31 mouse cellular contexts compared by ENCODE assay signal in genomic region chr5:112391002-112391401, GRCm38 (mm10). TPM values are rescaled to one million over a fixed set of nuclear protein-coding genes. Genes with fewer than 3 reads are reported as not detected.
DNase-seq lines count a peak whose midpoint lies in the region; ATAC-seq and TF ChIP-seq lines count a peak whose summit lies in the region.
"Had no signal": no experiment of that assay in that cellular context is flagged by ENCODE, and none has a peak within 500 bp of the region (broad histone marks: within the 10 kb centered on the region; RNA-seq: fewer than 3 reads in every experiment).

No protein-coding gene starts in this region.

- no peak for TF ChIP-seq EP300 in ES-Bruce4 (IDR thresholded peaks at IDR 0.05; ENCODE audit: insufficient read depth, low read depth, low read length)

- 0 out of 2 replicates have a peak overlapping the region, but pooled peaks have one; percentile 4 for H3K4me2 ChIP-seq in hindbrain, embryonic 13.5 days
- H3K4me2 ChIP-seq in hindbrain, embryonic 12.5 days (replicated peaks) = no peak overlapping the region
- H3K4me2 ChIP-seq in midbrain, embryonic 13.5 days (replicated peaks) = peak overlapping the region; percentile 27
- H3K4me2 ChIP-seq in midbrain, embryonic 14.5 days (ENCODE audit: low read length) = no peak overlapping the region; the same call in 1 of the 2 replicates
- peak overlapping the region; percentile 21; the same call in 1 of the 2 replicates for H3K4me2 ChIP-seq in midbrain, embryonic 15.5 days
- H3K4me2 ChIP-seq: limb, embryonic 12.5 days; liver, embryonic 11.5 days had no signal

- H3K4me1 ChIP-seq in hindbrain, embryonic 13.5 days (replicated peaks) = peaks cover 70% of the 10 kb centered on the region
- peaks cover 39% of the 10 kb centered on the region for H3K4me1 ChIP-seq in hindbrain, embryonic 12.5 days
- peaks cover 66% of the 10 kb centered on the region for H3K4me1 ChIP-seq in midbrain, embryonic 13.5 days (replicated peaks)
- H3K4me1 ChIP-seq in midbrain, embryonic 14.5 days (ENCODE audit: control insufficient read depth, insufficient read depth, low read length) = peaks cover 39% of the 10 kb centered on the region
- no peaks in the 10 kb centered on the region for H3K4me1 ChIP-seq in ES-Bruce4 (ENCODE audit: control insufficient read depth, insufficient read depth, low read length)
- H3K4me1 ChIP-seq in midbrain, embryonic 15.5 days = peaks cover 61% of the 10 kb centered on the region

- H3K4me3 ChIP-seq in hindbrain, embryonic 13.5 days = no peak overlapping the region
- no peak overlapping the region for H3K4me3 ChIP-seq in hindbrain, embryonic 12.5 days
- H3K4me3 ChIP-seq in midbrain, embryonic 13.5 days (replicated peaks) = 0 out of 2 replicates have a peak overlapping the region, but pooled peaks have one; percentile 5
- H3K4me3 ChIP-seq in midbrain, embryonic 14.5 days (replicated peaks; ENCODE audit: low read depth, low read length) = no peak overlapping the region
- peak overlapping the region; percentile 26 for H3K4me3 ChIP-seq in ES-Bruce4 (ENCODE audit: low read depth, low read length)
- H3K4me3 ChIP-seq in midbrain, embryonic 15.5 days = no peak overlapping the region
- H3K4me3 ChIP-seq: embryonic facial prominence, embryonic 10.5 days; limb, embryonic 12.5 days; myocyte had no signal

- ATAC-seq in hindbrain, embryonic 13.5 days (ENCODE audit: low FRiP score) = no peak
- ATAC-seq in hindbrain, embryonic 12.5 days (ENCODE audit: low FRiP score) = no peak
- ATAC-seq in midbrain, embryonic 13.5 days = no peak
- ATAC-seq in midbrain, embryonic 14.5 days (ENCODE audit: low FRiP score, low TSS enrichment) = no peak
- ATAC-seq in midbrain, embryonic 15.5 days (replicated peaks) = no peak
- no peak for ATAC-seq in granulocyte monocyte progenitor cell, adult 5-6 weeks (replicated peaks; ENCODE audit: poor library complexity, severe bottlenecking)
- ATAC-seq: inflammation-experienced regulatory T-cells, adult 6 months; liver, postnatal 0 days; lung, postnatal 0 days had no signal

- no peaks in the 10 kb centered on the region for H3K9me3 ChIP-seq in hindbrain, embryonic 13.5 days
- no peaks in the 10 kb centered on the region for H3K9me3 ChIP-seq in hindbrain, embryonic 12.5 days (replicated peaks)
- H3K9me3 ChIP-seq in midbrain, embryonic 13.5 days = no peaks in the 10 kb centered on the region
- H3K9me3 ChIP-seq in midbrain, embryonic 14.5 days (ENCODE audit: control insufficient read depth, low read length) = no peaks in the 10 kb centered on the region
- H3K9me3 ChIP-seq in ES-Bruce4 (replicated peaks; ENCODE audit: control insufficient read depth, insufficient read depth, low read length, poor library complexity, severe bottlenecking) = no peaks in the 10 kb centered on the region
- H3K9me3 ChIP-seq in midbrain, embryonic 15.5 days = no peaks in the 10 kb centered on the region
- H3K9me3 ChIP-seq: embryonic facial prominence, embryonic 10.5 days; limb, embryonic 12.5 days had no signal

- TF ChIP-seq CTCF in ES-Bruce4 (IDR thresholded peaks at IDR 0.05; ENCODE audit: low read depth, low read length) = no peak

- no peak overlapping the region for H3K9ac ChIP-seq in hindbrain, embryonic 13.5 days
- H3K9ac ChIP-seq in hindbrain, embryonic 12.5 days = no peak overlapping the region
- H3K9ac ChIP-seq in midbrain, embryonic 13.5 days (replicated peaks) = no peak overlapping the region; the same call in 1 of the 2 replicates
- no peak overlapping the region for H3K9ac ChIP-seq in midbrain, embryonic 14.5 days (replicated peaks; ENCODE audit: low read length)
- H3K9ac ChIP-seq in ES-Bruce4 (ENCODE audit: low read depth, poor library complexity, severe bottlenecking) = no peak overlapping the region
- no peak overlapping the region for H3K9ac ChIP-seq in midbrain, embryonic 15.5 days
- H3K9ac ChIP-seq: limb, embryonic 12.5 days; liver, postnatal 0 days had no signal

- no peak for TF ChIP-seq POLR2A in ES-Bruce4 (IDR thresholded peaks at IDR 0.05; ENCODE audit: insufficient read depth, low read length)

- H3K27me3 ChIP-seq in hindbrain, embryonic 13.5 days = 0 out of 2 replicates have a peak, but pooled peaks cover 7% of the 10 kb centered on the region
- peaks cover 7% of the 10 kb centered on the region for H3K27me3 ChIP-seq in hindbrain, embryonic 12.5 days
- H3K27me3 ChIP-seq in midbrain, embryonic 13.5 days = no peaks in the 10 kb centered on the region
- H3K27me3 ChIP-seq in midbrain, embryonic 14.5 days (ENCODE audit: control insufficient read depth, insufficient read depth, low read length) = no peaks in the 10 kb centered on the region
- H3K27me3 ChIP-seq in ES-Bruce4 (ENCODE audit: control insufficient read depth, insufficient read depth, low read length, poor library complexity, severe bottlenecking) = no peaks in the 10 kb centered on the region
- H3K27me3 ChIP-seq in midbrain, embryonic 15.5 days (replicated peaks) = no peaks in the 10 kb centered on the region

- H3K36me3 ChIP-seq in hindbrain, embryonic 13.5 days = peaks cover 58% of the 10 kb centered on the region
- peaks cover 33% of the 10 kb centered on the region for H3K36me3 ChIP-seq in hindbrain, embryonic 12.5 days
- peaks cover 55% of the 10 kb centered on the region for H3K36me3 ChIP-seq in midbrain, embryonic 13.5 days
- H3K36me3 ChIP-seq in midbrain, embryonic 14.5 days (ENCODE audit: control insufficient read depth, insufficient read depth, low read length) = peaks cover 38% of the 10 kb centered on the region
- no peaks in the 10 kb centered on the region for H3K36me3 ChIP-seq in ES-Bruce4 (ENCODE audit: control insufficient read depth, insufficient read depth, low read length, poor library complexity, severe bottlenecking)
- H3K36me3 ChIP-seq in midbrain, embryonic 15.5 days (replicated peaks) = peaks cover 13% of the 10 kb centered on the region; the same call in 1 of the 2 replicates

- WGBS in hindbrain, embryonic 13.5 days = 64% methylated on average over 16 of the region's 16 CpGs
- WGBS in hindbrain, embryonic 12.5 days = 55% methylated on average over 16 of the region's 16 CpGs
- WGBS in midbrain, embryonic 13.5 days = 72% methylated on average over 16 of the region's 16 CpGs
- 63% methylated on average over 16 of the region's 16 CpGs for WGBS in midbrain, embryonic 14.5 days
- 65% methylated on average over 16 of the region's 16 CpGs for WGBS in midbrain, embryonic 15.5 days

- no peak overlapping the region for H3K27ac ChIP-seq in hindbrain, embryonic 13.5 days
- H3K27ac ChIP-seq in hindbrain, embryonic 12.5 days = no peak overlapping the region
- no peak overlapping the region for H3K27ac ChIP-seq in midbrain, embryonic 13.5 days
- H3K27ac ChIP-seq in midbrain, embryonic 14.5 days (replicated peaks; ENCODE audit: low read depth, low read length) = no peak overlapping the region
- H3K27ac ChIP-seq in ES-Bruce4 (ENCODE audit: insufficient read depth, low read length) = no peak overlapping the region
- H3K27ac ChIP-seq in midbrain, embryonic 15.5 days = no peak overlapping the region
- H3K27ac ChIP-seq: embryonic facial prominence, embryonic 10.5 days; kidney, postnatal 0 days; limb, embryonic 12.5 days; macrophage; stomach, postnatal 0 days had no signal

- no peak for DNase-seq in midbrain, embryonic 14.5 days
- no peak for DNase-seq in MN1 (ENCODE audit: low spot score)
- DNase-seq: heart, postnatal 4 days; kidney, adult 18-20 months; liver, postnatal 0 days; thymus, adult 2 months had no signal

RNA-seq across cellular contexts. Expression of gene Asphd2, which starts 3.7 kb away (rescaled TPM):
- 35.5 and 37.7 TPM in 2 replicates for polyA plus RNA-seq in hindbrain, embryonic 13.5 days (2015; fragmentation: Nextera tagmentation; extraction: Ambion mirVana)
- 60.7 and 66.1 TPM in 2 replicates for polyA plus RNA-seq in hindbrain, embryonic 12.5 days (2016; fragmentation: Nextera tagmentation; extraction: Ambion mirVana)
- 37.8 and 47.6 TPM in 2 replicates for polyA plus RNA-seq in midbrain, embryonic 13.5 days (2015; fragmentation: Nextera tagmentation; extraction: Ambion mirVana)
- 91.5 and 103 TPM in 2 replicates for polyA plus RNA-seq in midbrain, embryonic 14.5 days (2014; fragmentation: Nextera tagmentation; extraction: Ambion mirVana)
- 6.7 and 7.2 TPM in 2 replicates for polyA plus RNA-seq in ES-Bruce4 (2011; ENCODE audit: insufficient read depth, insufficient read length, low read depth, missing spikeins)
- 124 and 132 TPM in 2 replicates for polyA plus RNA-seq in midbrain, embryonic 15.5 days (2015; fragmentation: Nextera tagmentation; extraction: Ambion mirVana)
- total RNA-seq in granulocyte monocyte progenitor cell, adult 5-6 weeks (2014; fragmentation: Nextera tagmentation) = not detected in 2 replicates
- not detected in 2 replicates for total RNA-seq in granulocyte monocyte progenitor cell, adult 5-6 weeks (2017)
- total RNA-seq: CH12.LX had no signal
- polyA plus RNA-seq: inflammation-experienced regulatory T-cells, adult 6 months; macrophage had no signal

RNA-seq across cellular contexts. Expression of gene Gm6583, which starts 35.2 kb away (rescaled TPM):
- 0.17 and 0.34 TPM in 2 replicates for polyA plus RNA-seq in hindbrain, embryonic 13.5 days (2015; fragmentation: Nextera tagmentation; extraction: Ambion mirVana)
- 0.26 and 0.27 TPM in 2 replicates for polyA plus RNA-seq in hindbrain, embryonic 12.5 days (2016; fragmentation: Nextera tagmentation; extraction: Ambion mirVana)
- polyA plus RNA-seq in midbrain, embryonic 13.5 days (2015; fragmentation: Nextera tagmentation; extraction: Ambion mirVana) = 0.14 and 0.17 TPM in 2 replicates
- 0.12 and 0.26 TPM in 2 replicates for polyA plus RNA-seq in midbrain, embryonic 14.5 days (2014; fragmentation: Nextera tagmentation; extraction: Ambion mirVana)
- not detected in 2 replicates for polyA plus RNA-seq in ES-Bruce4 (2011; ENCODE audit: insufficient read depth, insufficient read length, low read depth, missing spikeins)
- polyA plus RNA-seq in midbrain, embryonic 15.5 days (2015; fragmentation: Nextera tagmentation; extraction: Ambion mirVana) = 0.14 and 0.39 TPM in 2 replicates
- not detected in 2 replicates for total RNA-seq in granulocyte monocyte progenitor cell, adult 5-6 weeks (2014; fragmentation: Nextera tagmentation)
- not detected in 2 replicates for total RNA-seq in granulocyte monocyte progenitor cell, adult 5-6 weeks (2017)
- total RNA-seq: adrenal gland, postnatal 14 days; CH12.LX; gastrocnemius, adult 18-20 months; gastrocnemius, postnatal 4 days; layer of hippocampus, postnatal 14 days; left cerebral cortex, postnatal 14 days had no signal
- polyA plus RNA-seq: large intestine, adult 2 months; thymus, adult 2 months; urinary bladder, adult 2 months had no signal

RNA-seq across cellular contexts. Expression of gene Hps4, which starts 48.1 kb away (rescaled TPM):
- 40.3 and 43.2 TPM in 2 replicates for polyA plus RNA-seq in hindbrain, embryonic 13.5 days (2015; fragmentation: Nextera tagmentation; extraction: Ambion mirVana)
- 35.4 and 37.1 TPM in 2 replicates for polyA plus RNA-seq in hindbrain, embryonic 12.5 days (2016; fragmentation: Nextera tagmentation; extraction: Ambion mirVana)
- polyA plus RNA-seq in midbrain, embryonic 13.5 days (2015; fragmentation: Nextera tagmentation; extraction: Ambion mirVana) = 42.6 and 43.5 TPM in 2 replicates
- 42.0 and 47.4 TPM in 2 replicates for polyA plus RNA-seq in midbrain, embryonic 14.5 days (2014; fragmentation: Nextera tagmentation; extraction: Ambion mirVana)
- 17.3 and 19.1 TPM in 2 replicates for polyA plus RNA-seq in ES-Bruce4 (2011; ENCODE audit: insufficient read depth, insufficient read length, low read depth, missing spikeins)
- 39.6 and 43.9 TPM in 2 replicates for polyA plus RNA-seq in midbrain, embryonic 15.5 days (2015; fragmentation: Nextera tagmentation; extraction: Ambion mirVana)
- 16.4 and 32.1 TPM in 2 replicates for total RNA-seq in granulocyte monocyte progenitor cell, adult 5-6 weeks (2014; fragmentation: Nextera tagmentation)
- total RNA-seq in granulocyte monocyte progenitor cell, adult 5-6 weeks (2017) = 10.5 and 13.6 TPM in 2 replicates

RNA-seq across cellular contexts. Expression of gene Srrd, which starts 48.2 kb away (rescaled TPM):
- 53.6 and 60.2 TPM in 2 replicates for polyA plus RNA-seq in hindbrain, embryonic 13.5 days (2015; fragmentation: Nextera tagmentation; extraction: Ambion mirVana)
- 46.9 and 47.6 TPM in 2 replicates for polyA plus RNA-seq in hindbrain, embryonic 12.5 days (2016; fragmentation: Nextera tagmentation; extraction: Ambion mirVana)
- polyA plus RNA-seq in midbrain, embryonic 13.5 days (2015; fragmentation: Nextera tagmentation; extraction: Ambion mirVana) = 50.6 and 53.8 TPM in 2 replicates
- 52.4 and 68.6 TPM in 2 replicates for polyA plus RNA-seq in midbrain, embryonic 14.5 days (2014; fragmentation: Nextera tagmentation; extraction: Ambion mirVana)
- polyA plus RNA-seq in ES-Bruce4 (2011; ENCODE audit: insufficient read depth, insufficient read length, low read depth, missing spikeins) = 19.1 TPM in 2 replicates
- polyA plus RNA-seq in midbrain, embryonic 15.5 days (2015; fragmentation: Nextera tagmentation; extraction: Ambion mirVana) = 64.0 and 66.8 TPM in 2 replicates
- total RNA-seq in granulocyte monocyte progenitor cell, adult 5-6 weeks (2014; fragmentation: Nextera tagmentation) = 40.5 and 47.7 TPM in 2 replicates
- 15.6 and 17.6 TPM in 2 replicates for total RNA-seq in granulocyte monocyte progenitor cell, adult 5-6 weeks (2017)

RNA-seq across cellular contexts. Expression of gene Gm6588, which starts 58.2 kb away (rescaled TPM):
- polyA plus RNA-seq in hindbrain, embryonic 13.5 days (2015; fragmentation: Nextera tagmentation; extraction: Ambion mirVana) = 0.78 and 1.2 TPM in 2 replicates
- polyA plus RNA-seq in hindbrain, embryonic 12.5 days (2016; fragmentation: Nextera tagmentation; extraction: Ambion mirVana) = 0.37 and 0.64 TPM in 2 replicates
- 1.5 and 1.7 TPM in 2 replicates for polyA plus RNA-seq in midbrain, embryonic 13.5 days (2015; fragmentation: Nextera tagmentation; extraction: Ambion mirVana)
- polyA plus RNA-seq in midbrain, embryonic 14.5 days (2014; fragmentation: Nextera tagmentation; extraction: Ambion mirVana) = 0.26 and 0.61 TPM in 2 replicates
- not detected in 2 replicates for polyA plus RNA-seq in ES-Bruce4 (2011; ENCODE audit: insufficient read depth, insufficient read length, low read depth, missing spikeins)
- 1.3 and 1.5 TPM in 2 replicates for polyA plus RNA-seq in midbrain, embryonic 15.5 days (2015; fragmentation: Nextera tagmentation; extraction: Ambion mirVana)
- total RNA-seq in granulocyte monocyte progenitor cell, adult 5-6 weeks (2014; fragmentation: Nextera tagmentation) = not detected in 2 replicates
- total RNA-seq in granulocyte monocyte progenitor cell, adult 5-6 weeks (2017) = not detected in 2 replicates
- total RNA-seq: adrenal gland, postnatal 14 days; CH12.LX; gastrocnemius, adult 18-20 months; gastrocnemius, postnatal 4 days; heart, postnatal 4 days; layer of hippocampus, postnatal 14 days; left cerebral cortex, postnatal 14 days had no signal
- polyA plus RNA-seq: cortical plate, adult 2 months; embryonic facial prominence, embryonic 10.5 days; heart, embryonic 16.5 days; inflammation-experienced regulatory T-cells, adult 6 months; kidney, postnatal 0 days; large intestine, adult 2 months; limb, embryonic 12.5 days; liver, embryonic 11.5 days; liver, postnatal 0 days; lung, postnatal 0 days; macrophage; myocyte; stomach, postnatal 0 days; urinary bladder, adult 2 months had no signal

Comparison
In these comparisons a context has a peak if more than half of its experiments do, and no peak if none do; other contexts are left out.
1. H3K4me2 ChIP-seq: peak in hindbrain, embryonic 13.5 days (single experiment), midbrain, embryonic 13.5 days (single experiment) and midbrain, embryonic 15.5 days (single experiment); none in hindbrain, embryonic 12.5 days (single experiment) and midbrain, embryonic 14.5 days (single experiment).
2. H3K4me3 ChIP-seq: peak in midbrain, embryonic 13.5 days (single experiment) and ES-Bruce4 (single experiment); none in hindbrain, embryonic 13.5 days (single experiment), hindbrain, embryonic 12.5 days (single experiment), midbrain, embryonic 14.5 days (single experiment) and midbrain, embryonic 15.5 days (single experiment).